Mouse (Mus musculus) stomach, postnatal 0 days (tissue): ENCODE measurements around the gene Ulk4.

ENCODE experiments used
- CTCF ChIP-seq: IDR thresholded peaks from 2 replicates; pipeline ENCODE4 v1.5.1; 2016; ENCODE audit warnings: antibody characterized with exemption, low read depth, mild to moderate bottlenecking, moderate library complexity
- EP300 ChIP-seq: optimal IDR thresholded peaks from 2 replicates; pipeline ENCODE3; 2016; ENCODE audit warnings: antibody characterized with exemption

DNA sequence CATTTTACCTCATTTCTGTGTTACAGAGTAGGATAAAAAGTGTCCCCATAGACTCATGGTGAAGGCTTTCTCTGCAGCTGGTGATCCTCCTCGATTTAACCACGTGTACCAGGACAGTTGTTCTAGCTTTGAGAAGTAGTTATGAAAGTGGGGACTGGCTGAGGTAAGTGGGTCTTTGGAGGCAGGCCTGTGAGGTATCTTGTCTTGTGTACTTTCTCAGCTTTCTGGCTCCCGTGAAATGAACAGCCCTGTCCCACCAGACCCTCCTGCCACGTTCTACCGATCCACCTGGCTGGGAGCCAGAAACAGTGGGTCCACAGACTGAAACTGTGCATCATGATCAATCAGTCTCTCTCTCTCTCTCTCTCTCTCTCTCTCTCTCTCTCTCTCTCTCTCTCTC lies 2.2 kb upstream of the Ulk4 start:
- no peak for TF ChIP-seq CTCF
- TF ChIP-seq EP300: no peak
